Mouse (Mus musculus) ovary, adult 10 weeks (tissue): Measurements from ENCODE around the gene Gm2026. TPM values are rescaled to one million over a fixed set of nuclear protein-coding genes. Genes with fewer than 3 reads are reported as not detected.

Experiments used
- polyA plus RNA-seq: library from polyadenylated mRNA; stranded (reverse); fragments of 350-450 nt; fragmentation: Illumina TruSeq; extraction: RNeasy Lipid Tissue Mini Kit (QIAGEN cat#74804); gene quantifications from one replicate; pipeline ENCODE4 v1.2.3, GENCODE M21; 2014

Gene Gm2026
- 67.9 TPM for polyA plus RNA-seq

DNA sequence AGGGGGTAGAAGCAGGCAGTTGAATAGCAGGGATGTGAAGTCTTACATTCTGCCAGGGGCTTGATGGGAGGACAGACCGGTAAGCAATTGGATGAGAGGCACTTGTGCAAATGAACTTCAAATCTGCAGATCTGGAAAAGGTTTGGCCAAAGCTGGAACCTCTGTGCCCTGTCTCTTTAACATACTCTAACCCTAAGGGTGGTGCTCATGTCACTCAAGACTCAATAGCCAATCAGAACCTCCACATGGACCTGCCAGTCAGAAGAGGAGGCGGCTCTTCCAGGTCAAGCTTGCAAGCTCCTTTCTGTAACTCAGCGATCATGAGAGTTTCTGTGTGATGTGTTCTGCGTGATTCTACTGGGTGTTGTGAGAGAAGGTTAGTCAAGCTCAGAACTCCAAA, at the start of gene Gm2026:
Gene Gm2026, plus strand, starts transcription at position 301 of the 400 bp plus-strand sequence.

GRCm38 (mm10) chr2:175931000-175931399, 34.1 kb upstream of the Gm2026 start, which contains the start of gene Zfp966:
TSS of gene Zfp966 (minus strand) at chr2:175931100.

Other genes with a start within 250 kb of the Gm2026 start
- gene Gm2007, start 223.8 kb upstream of the Gm2026 start, polyA plus RNA-seq = 2.4 TPM
- gene Gm14288, start 164.2 kb upstream of the Gm2026 start, polyA plus RNA-seq = 12.0 TPM
- 56.7 TPM for gene Gm6710, start 96.1 kb upstream of the Gm2026 start, polyA plus RNA-seq
- 60.9 TPM for gene Zfp966, start 34.2 kb upstream of the Gm2026 start, polyA plus RNA-seq
- 17.3 TPM for gene Gm2004, start 184.5 kb downstream of the Gm2026 start, polyA plus RNA-seq